Mouse (Mus musculus) monocyte, adult 59 days (primary cell): ENCODE results near the gene Hmcn1. TPM values are rescaled to one million over a fixed set of nuclear protein-coding genes. Genes with fewer than 3 reads are reported as not detected.

Experiments used
- total RNA-seq, 2 experiments: library from RNA; stranded (reverse); gene quantifications; one replicate each; pipeline ENCODE4 v1.2.4; 2023

The Hmcn1 gene
- total RNA-seq: not detected

DNA sequence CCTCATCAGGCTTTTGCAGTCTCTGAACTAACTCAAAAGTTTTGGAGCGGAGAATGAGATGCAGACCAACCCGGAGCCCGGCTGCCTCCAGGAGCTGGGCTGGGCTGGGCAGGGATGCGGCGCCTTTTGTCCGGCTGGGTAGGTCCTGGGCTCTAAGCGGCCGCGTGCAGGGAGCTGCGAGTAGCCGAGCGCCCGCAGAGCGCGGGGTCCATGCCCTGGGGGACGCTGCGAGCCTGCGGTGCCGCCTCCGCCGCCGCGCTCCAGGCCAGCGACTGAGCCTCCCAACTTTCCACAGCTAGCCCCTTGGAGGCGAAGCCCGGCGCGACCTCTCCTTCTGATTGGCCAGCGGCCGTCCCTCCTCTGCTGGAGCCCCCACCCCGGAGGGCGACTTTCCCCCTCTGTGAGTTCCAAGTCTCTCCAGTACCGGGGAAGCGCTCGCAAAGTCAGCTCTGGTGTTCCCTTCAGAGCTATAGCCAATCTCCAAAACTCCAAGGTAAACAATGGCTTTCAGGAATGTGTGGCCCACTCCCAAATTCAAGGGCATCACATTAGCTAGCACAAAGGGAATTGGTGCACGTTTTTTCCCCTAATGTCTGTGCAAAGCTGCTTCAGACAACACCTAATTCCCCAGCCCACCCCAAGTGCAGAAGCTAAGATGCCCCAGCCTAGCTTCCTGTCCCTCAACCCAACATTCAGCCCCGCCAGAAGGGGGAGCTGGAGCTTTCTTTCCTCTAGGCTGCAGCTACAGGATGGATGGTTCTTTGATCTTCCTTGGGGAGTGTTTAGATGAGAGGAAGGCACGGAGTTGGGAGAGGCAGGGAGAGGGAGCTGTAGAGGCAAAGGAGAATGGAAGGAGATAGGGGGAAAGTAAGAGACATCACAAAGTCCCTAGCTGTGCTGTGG is at the start of gene Hmcn1:
Gene Hmcn1, minus strand, starts transcription at position 274 of the 903 bp plus-strand sequence.

Other genes starting within 250 kb of the Hmcn1 start
- not detected for gene Gm47985, start 189.1 kb upstream of the Hmcn1 start, total RNA-seq
- not detected for gene Gm8947, start 198.9 kb upstream of the Hmcn1 start, total RNA-seq
- under 1 TPM in 1 of 2 experiments, not detected in 1; 0.61 TPM for gene Gm47995, start 205.0 kb upstream of the Hmcn1 start, total RNA-seq
- gene 3110040M04Rik, start 210.7 kb upstream of the Hmcn1 start, total RNA-seq: not detected
- under 1 TPM in 1 of 2 experiments, not detected in 1; 0.55 TPM for gene Gm47996, start 216.7 kb upstream of the Hmcn1 start, total RNA-seq